Mouse (Mus musculus): Measurements from ENCODE around the gene 9930111J21Rik2.

GRCm38 (mm10) chr11:49086858-49087361, 35.9 kb upstream of the 9930111J21Rik2 start:
- TF ChIP-seq POLR2A (IDR thresholded peaks at IDR 0.05; ENCODE audit: borderline replicate concordance, low read depth, low read length) (no peak), CTCF (IDR thresholded peaks at IDR 0.05; ENCODE audit: low read depth, low read length) (no peak)

All from bone marrow macrophage, adult 2 months (primary cell).